Mouse (Mus musculus) R1 (cell line): Measurements from ENCODE around the gene Fndc9.

Experiments
- DNase-seq: peaks from one replicate; pipeline ENCODE4 v3.0.0-alpha.2; 2018; ENCODE audit warnings: low read depth, low spot score

Fndc9 gene

DNA sequence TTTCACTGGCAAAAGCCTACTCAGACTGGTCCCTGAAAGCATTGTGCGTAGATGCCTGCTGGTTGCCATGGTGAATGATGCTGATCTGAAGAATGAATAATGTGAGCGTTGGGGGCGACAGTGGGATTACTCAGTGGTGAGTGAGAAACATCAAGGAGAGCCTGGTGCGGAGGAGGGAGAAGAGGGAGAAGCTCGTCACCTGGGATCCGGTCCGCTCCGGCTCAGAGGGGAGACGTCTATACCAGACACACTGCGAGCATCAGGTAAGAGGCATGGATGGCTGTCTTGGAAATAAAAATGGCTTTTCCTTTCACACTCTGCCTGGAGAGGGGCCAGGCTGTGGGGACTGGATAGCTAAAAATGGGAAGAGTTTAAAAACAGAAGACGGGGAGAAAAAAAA lies at the start of gene Fndc9:
Gene Fndc9, plus strand, starts transcription at position 198 of the 400 bp plus-strand sequence.
- no peak for DNase-seq

GRCm38 (mm10) chr11:46188283-46188682 lies 47.0 kb upstream of the Fndc9 start:
- DNase-seq = no peak

- DNase-seq = no peak
Measured at GRCm38 (mm10) chr11:46194175-46194574, 41.2 kb upstream of the Fndc9 start.

GRCm38 (mm10) chr11:46200664-46201063 lies 34.7 kb upstream of the Fndc9 start:
- DNase-seq = no peak

DNA sequence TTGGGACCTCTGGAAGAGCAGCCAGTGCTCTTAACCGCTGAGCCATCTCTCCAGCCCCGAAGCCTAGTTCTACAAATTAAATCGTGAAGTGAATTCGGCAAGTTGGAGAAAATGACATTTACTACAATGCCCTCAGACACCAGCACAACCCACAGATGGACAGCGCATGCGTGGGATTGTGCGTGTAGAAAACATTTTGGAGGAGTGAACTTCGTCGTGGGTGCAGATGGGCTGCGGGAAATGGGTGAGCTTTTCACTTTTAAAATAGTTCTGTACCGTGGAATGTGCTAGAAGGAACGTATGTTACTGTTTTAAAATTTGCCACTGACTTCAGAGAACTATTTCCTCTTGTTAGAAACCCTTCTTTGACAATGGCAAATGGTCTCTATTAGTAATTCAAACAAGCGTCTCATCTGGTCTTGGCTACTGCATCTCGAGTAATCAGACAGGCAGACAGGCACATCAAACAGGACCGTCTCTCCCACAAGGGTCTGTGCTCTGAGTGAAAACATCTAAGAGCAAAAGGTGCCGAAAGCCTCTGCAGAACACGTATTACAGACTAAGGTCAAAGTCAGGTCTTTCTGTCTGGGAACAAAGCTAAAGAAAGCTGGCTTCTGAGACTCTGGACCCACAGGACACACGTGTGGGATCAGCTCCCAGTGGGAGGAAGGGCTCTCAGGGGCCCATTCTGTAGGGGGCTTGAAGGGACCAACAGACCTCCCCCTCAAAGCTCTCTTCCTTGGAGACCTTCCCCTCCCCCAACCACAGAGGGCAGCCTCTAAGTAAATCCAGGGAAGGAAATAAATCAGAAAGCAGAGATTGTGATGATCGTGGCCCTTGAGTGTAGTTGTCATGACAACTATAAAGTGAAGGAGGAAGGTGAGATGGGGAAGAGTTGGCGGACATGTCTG lies 33.4 kb upstream of the Fndc9 start:
- DNase-seq = no peak

GRCm38 (mm10) chr11:46202547-46202887 lies 32.8 kb upstream of the Fndc9 start:
- DNase-seq = no peak

DNA sequence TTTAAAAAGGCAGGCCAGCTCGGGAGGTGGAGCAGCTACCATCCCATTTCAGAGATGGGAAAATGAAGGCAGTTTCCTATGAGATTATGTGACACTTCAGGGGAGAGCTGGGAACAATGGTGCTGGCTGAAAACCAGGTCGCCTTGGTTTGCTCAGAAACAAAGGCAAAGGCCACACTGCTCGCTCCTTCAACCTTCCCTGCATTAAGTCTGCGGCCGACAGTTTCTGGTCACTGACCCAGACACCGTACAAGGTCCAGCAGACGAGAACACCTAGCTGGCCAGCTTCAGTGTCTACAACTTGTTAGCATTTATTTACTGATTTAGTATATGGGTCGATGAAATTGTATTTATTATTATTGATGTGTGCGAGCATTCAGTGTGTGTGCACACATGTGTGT lies 30.5 kb upstream of the Fndc9 start:
- no peak for DNase-seq

GRCm38 (mm10) chr11:46205639-46206409 lies 29.5 kb upstream of the Fndc9 start:
- peak; percentile 11 for DNase-seq

DNA sequence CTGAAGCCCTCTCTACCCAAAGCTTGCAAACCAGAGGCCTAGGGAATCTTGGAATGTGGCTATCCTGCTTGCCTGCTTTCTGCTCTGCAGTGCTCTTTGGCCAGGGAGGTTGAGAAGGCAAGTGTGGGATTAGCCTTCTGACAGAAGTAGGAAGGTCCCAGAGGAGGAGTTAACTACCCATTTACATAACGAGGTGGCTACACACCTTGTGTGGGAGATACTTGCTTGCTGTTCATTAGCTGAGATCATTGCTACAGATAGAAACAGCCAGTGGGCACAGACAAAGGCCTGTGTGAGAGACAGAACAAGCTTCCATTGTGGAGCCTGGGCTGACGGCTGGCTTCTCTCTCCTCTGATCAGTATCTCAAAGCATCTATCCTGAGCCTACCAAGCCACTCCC lies 25.4 kb upstream of the Fndc9 start:
- DNase-seq = no peak

- DNase-seq = no peak
Measured at GRCm38 (mm10) chr11:46211858-46212257, 23.5 kb upstream of the Fndc9 start.

GRCm38 (mm10) chr11:46213844-46214243 lies 21.5 kb upstream of the Fndc9 start:
- no peak for DNase-seq

GRCm38 (mm10) chr11:46214368-46215230 lies 20.7 kb upstream of the Fndc9 start:
- no peak for DNase-seq

DNA sequence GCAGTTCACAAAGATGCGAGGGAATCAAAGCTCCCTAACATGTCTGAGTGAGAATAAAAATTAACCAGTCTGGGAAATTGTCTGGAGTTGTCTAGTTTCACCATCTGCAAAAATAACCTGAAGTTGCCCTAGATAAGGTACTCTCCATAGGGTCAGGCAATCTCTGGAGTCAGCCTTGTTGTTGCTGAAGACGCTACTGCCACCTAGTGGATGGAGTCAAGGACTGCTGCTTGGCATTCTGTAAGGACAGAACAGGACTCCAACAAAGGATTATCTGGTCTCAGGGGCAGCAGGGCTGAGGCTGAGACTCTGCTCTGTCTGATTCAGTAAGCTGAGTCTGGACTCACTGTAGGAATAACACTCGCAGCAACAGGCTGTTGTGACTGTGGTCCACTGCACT lies 20.0 kb upstream of the Fndc9 start:
- peak; percentile 91 for DNase-seq

DNA sequence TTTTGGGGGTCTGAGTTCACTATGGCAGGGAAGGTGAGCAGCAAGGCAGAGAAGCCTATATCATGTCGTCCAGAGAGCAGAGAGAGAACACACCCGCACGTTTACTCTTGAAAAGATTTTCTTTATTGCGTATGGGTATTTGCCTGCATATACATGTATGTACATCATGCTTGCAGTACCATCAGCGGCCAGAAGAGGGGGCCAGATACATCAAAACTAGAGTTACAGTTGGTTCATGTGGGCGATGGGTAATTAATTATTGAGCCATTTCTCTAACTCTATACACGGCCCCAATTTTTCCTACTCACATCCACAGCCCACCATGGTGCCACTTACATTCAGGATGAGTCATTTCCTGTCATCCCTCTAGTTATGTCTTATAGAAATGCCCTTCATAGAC lies 18.7 kb upstream of the Fndc9 start:
- DNase-seq = peak; percentile 82

GRCm38 (mm10) chr11:46217686-46218085 lies 17.6 kb upstream of the Fndc9 start:
- DNase-seq = peak; percentile 54

- DNase-seq = peak; percentile 86
Measured at GRCm38 (mm10) chr11:46218584-46218983, 16.7 kb upstream of the Fndc9 start.

GRCm38 (mm10) chr11:46219380-46219779 lies 16.0 kb upstream of the Fndc9 start:
- no peak for DNase-seq

DNA sequence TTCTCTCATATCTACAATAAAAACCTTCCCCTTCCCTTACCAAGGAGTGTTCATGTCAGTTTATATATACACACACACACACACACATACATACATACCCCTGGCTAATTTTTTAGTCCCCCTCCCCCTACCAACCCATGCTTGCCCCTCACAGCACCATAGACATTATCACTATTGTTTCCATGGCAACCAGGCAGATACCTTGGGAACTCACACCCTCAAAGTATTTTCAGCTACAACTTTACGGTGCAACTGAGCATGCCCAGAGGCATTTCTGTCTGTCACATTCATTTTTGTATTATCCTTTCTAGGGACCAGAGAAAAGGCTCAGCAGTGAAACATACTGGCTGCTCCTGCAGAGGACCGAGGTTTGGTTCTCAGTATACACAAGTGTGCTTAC lies 15.1 kb upstream of the Fndc9 start:
- DNase-seq = no peak

GRCm38 (mm10) chr11:46223575-46223974 lies 11.8 kb upstream of the Fndc9 start:
- DNase-seq = peak; percentile 56

DNA sequence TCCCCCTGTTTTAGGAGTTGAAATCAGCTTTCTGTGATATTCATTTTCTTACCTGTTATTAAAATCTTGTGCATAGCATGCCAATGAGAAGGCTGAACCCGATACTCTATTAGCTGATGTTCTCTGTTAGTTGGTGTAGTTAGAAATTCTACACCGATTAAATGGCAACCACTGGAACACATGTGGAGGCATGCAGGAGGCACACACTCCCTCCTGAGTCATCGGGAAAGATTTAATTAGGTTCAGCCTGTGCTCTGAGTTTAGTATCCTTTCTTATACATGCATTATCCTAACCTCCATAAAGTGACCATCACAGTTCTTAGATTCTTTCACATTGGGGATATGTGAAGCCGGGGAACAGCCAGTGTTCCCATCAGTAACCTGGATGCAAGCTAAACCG lies 10.0 kb upstream of the Fndc9 start:
- no peak for DNase-seq

- DNase-seq = peak; percentile 61
Measured at GRCm38 (mm10) chr11:46230184-46230583, 5.1 kb upstream of the Fndc9 start.

DNA sequence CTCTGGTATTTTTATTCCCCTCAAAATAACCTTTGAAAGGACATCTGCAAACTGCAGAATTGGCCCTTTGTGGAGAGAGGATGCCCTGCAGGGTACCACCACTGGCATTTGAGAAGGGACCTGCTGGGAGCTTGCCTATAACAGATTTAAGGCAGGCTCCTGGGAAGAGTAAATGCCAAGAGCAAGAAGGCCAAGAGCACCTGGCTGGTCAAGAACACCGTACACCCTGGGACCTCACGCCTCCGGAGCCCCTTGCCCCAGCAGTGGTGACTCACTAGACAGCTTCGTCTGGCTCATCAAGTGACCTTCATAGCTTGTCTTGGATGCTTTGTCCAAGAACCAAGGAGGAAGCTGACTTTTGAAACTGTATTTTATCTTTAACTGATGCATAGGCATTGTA lies 2.5 kb upstream of the Fndc9 start:
- no peak for DNase-seq
